Mouse (Mus musculus) T-cell, adult 66 days (primary cell): ENCODE data around the gene B3gnt6. TPM values are rescaled to one million over a fixed set of nuclear protein-coding genes. Genes with fewer than 3 reads are reported as not detected.

Experiments used
- total RNA-seq, 2 experiments: library from RNA; stranded (reverse); gene quantifications; 3 replicates in 1 of 2; 4 replicates in 1 of 2; pipeline ENCODE4 v1.2.4; 2023

The B3gnt6 gene
- under 1 TPM in 1 of 2 experiments, not detected in 1; 0.33 TPM for total RNA-seq

DNA sequence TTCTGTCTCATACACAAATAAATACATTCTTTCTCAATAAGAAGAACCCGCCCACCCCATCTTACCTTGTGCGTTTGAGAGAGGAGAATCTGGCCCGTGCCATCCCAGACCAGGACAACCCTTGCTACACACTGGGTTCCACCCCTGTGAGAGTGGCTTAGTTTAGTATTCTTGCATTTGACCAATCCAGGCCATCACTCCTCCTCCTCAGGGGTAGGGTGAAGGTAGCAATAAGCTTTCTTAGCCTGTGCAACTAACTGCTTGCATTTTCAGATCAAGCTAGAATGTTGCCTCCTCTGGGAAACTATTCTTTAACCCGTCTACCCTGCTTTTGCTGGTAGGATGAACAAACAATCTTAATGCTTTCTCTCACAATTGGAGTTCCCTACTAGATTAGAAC, at the start of gene B3gnt6:
TSS of gene B3gnt6 (minus strand) at position 101 of the 400 bp plus-strand sequence.

DNA sequence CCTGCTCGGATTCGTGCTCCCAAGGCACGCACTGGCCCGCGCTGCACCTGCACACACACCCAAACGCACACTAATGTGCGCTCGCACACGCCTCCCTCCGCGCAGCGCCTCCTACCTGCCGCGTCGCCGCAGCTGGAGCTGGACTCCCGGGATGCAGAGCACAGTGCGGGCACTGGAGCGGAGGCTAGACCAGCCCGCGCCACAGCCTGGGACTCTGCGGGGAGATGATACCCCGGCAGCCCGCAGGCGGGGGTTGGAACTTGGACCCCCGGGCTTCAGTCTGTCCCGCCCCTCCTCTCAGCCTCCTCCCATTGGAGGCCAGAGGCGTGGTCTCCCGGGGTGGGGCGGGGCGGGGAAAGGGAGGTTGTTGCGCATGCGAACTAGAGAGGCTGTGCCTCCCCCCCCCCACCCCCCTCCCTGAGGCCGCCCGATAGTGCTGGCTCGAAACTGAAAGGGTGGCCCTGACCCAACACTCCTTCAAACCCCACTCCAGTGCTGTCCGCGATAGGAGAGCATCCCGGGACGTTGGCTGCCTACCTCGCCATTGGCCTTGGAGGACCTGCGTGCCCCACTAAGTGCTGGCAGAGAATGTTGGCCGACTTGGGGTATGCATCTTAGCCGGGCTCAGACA, 21.2 kb downstream of the B3gnt6 start, which contains the start of gene Capn5:
TSS of gene Capn5 (minus strand) at position 346 of the 631 bp plus-strand sequence.

DNA sequence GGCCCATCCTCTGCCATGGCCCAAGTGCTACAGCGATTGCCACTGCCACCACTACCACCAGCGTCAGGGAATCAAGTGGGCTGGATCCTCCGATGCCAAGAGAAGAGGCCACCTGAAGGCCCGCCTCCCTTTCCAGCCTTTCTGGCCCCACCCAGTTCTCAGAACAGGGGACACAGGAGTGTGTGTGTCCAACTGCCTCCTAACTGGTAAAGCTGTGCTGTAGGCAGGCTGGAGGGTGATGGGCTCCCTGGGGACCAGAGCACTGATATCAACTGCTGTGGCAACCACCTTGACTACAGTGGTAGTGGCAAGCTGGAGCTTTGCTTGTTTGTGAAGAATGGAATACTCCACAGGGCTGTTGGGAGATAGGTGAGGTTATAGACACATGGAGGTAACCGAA, 53.9 kb downstream of the B3gnt6 start, which contains the start of gene Omp:
TSS of gene Omp (minus strand) at position 101 of the 400 bp plus-strand sequence.

Other genes with a start within 250 kb of the B3gnt6 start
- gene Myo7a, start 80.0 kb downstream of the B3gnt6 start, total RNA-seq = 1 to 10 TPM; 5.0 to 6.7 TPM
- under 1 TPM in 1 of 2 experiments, not detected in 1; 0.41 TPM for gene Omp, start 54.0 kb downstream of the B3gnt6 start, total RNA-seq
- gene Capn5, start 21.2 kb downstream of the B3gnt6 start, total RNA-seq = under 1 TPM; 0.33 to 0.96 TPM
- gene Acer3, start 121.7 kb upstream of the B3gnt6 start, total RNA-seq = 1 to 10 TPM; 6.8 TPM
- under 1 TPM in 1 of 2 experiments, not detected in 1; 0.26 TPM for gene Tsku, start 161.8 kb upstream of the B3gnt6 start, total RNA-seq
- not detected for gene Gucy2d, start 240.9 kb upstream of the B3gnt6 start, total RNA-seq